Mouse (Mus musculus): Measurements from ENCODE around the gene Eps8. TPM values are rescaled to one million over a fixed set of nuclear protein-coding genes. Genes with fewer than 3 reads are reported as not detected.
A peak's percentile ranks its signal among the peaks of the same experiment; 100 is the strongest.

Gene Eps8
- polyA plus RNA-seq, 1 experiment from 2014 or later, result 18.7 TPM

DNA sequence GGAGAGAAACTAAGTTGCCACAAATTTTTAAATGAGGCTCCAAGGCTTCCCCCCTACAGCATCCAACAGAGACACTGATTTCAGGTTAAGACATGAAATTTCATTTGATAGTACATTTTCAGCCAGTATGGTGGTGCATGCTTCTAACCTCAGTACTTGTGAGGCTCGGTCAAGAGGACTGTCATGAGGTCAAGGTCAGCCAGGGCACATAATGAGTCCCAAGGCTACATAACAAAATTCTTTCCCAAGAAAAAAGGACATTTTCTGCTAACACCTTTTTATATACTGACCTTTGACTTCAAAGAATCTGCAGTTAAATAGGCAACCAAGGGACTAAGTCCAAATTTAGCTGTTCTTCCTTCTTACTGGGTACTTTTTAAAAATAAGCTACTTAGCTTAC, 181.2 kb downstream of the Eps8 start:
- Histone ChIP-seq H3K36me3 (ENCODE audit: control insufficient read depth, insufficient read depth, low read length) (0 out of 2 replicates have a peak, but pooled peaks cover 4% of the 10 kb centered on the region), H3K9me3 (replicated peaks; ENCODE audit: control insufficient read depth, low read length) (peaks cover 4% of the 10 kb centered on the region; the same call in 1 of the 2 replicates), H3K9ac (ENCODE audit: low read depth, low read length) (no peak overlapping the region), H3K4me3 (ENCODE audit: low read depth, low read length) (no peak overlapping the region), H3K27ac (ENCODE audit: low read depth, low read length) (no peak overlapping the region), H3K4me2 (no peak overlapping the region), H3K4me1 (ENCODE audit: control insufficient read depth, insufficient read depth, low read length) (peaks cover 6% of the 10 kb centered on the region), H3K27me3 (ENCODE audit: control insufficient read depth, insufficient read depth, low read length) (no peaks in the 10 kb centered on the region)
- WGBS (ENCODE audit: insufficient replicate concordance), result 82% methylated on average over 1 of the region's 1 CpGs
- no peak for ATAC-seq (replicated peaks; ENCODE audit: insufficient number of reproducible peaks, low FRiP score, low TSS enrichment)

- Histone ChIP-seq H3K9me3 (replicated peaks; ENCODE audit: control insufficient read depth, low read length) (peaks cover 4% of the 10 kb centered on the region; the same call in 1 of the 2 replicates), H3K4me2 (no peak overlapping the region), H3K27me3 (ENCODE audit: control insufficient read depth, insufficient read depth, low read length) (no peaks in the 10 kb centered on the region), H3K4me3 (ENCODE audit: low read depth, low read length) (no peak overlapping the region), H3K27ac (ENCODE audit: low read depth, low read length) (no peak overlapping the region), H3K9ac (ENCODE audit: low read depth, low read length) (no peak overlapping the region), H3K4me1 (ENCODE audit: control insufficient read depth, insufficient read depth, low read length) (peaks cover 6% of the 10 kb centered on the region), H3K36me3 (ENCODE audit: control insufficient read depth, insufficient read depth, low read length) (0 out of 2 replicates have a peak, but pooled peaks cover 4% of the 10 kb centered on the region)
- no peak for ATAC-seq (replicated peaks; ENCODE audit: insufficient number of reproducible peaks, low FRiP score, low TSS enrichment)
- 86% methylated on average over 9 of the region's 9 CpGs for WGBS (ENCODE audit: insufficient replicate concordance)
Measured at GRCm38 (mm10) chr6:137472129-137472528, 182.5 kb downstream of the Eps8 start.

DNA sequence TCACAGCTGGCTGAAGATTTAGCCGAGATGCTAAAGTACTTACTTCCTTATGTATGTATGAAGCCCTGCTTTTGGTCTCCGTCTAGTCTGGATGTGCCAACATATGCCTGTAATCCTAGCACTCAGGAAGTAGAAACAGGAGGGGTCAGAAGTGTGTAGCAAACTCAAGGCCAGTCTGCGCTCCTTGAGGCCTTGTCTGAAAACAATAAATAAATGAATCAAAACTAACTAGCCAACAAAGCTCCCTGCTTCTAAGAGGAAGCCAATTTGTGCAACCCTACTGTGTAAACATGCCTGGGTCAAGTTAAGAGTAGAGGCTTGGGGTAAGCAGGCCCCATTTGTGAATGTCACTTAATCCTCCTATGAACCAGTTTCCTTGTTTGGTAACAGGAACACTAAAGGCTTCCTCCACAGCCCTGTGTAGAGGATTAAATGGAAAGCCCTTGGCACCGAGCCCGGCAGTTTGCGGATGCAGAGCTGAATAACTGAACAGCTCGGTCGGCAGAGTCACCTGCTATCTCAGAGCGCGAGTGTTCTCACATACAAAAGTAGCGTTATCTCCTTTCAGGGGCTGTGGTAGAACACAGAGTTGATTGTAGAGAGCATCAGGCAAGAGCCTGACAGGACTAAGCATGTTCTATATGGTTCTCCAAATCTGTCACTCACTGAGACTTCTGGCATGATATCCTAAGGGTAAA, 183.6 kb downstream of the Eps8 start:
- Histone ChIP-seq H3K9ac (ENCODE audit: low read depth, low read length) (0 out of 2 replicates have a peak overlapping the region, but pooled peaks have one; percentile 16), H3K27ac (ENCODE audit: low read depth, low read length) (peak overlapping the region; percentile 82), H3K36me3 (ENCODE audit: control insufficient read depth, insufficient read depth, low read length) (no peaks in the 10 kb centered on the region), H3K27me3 (ENCODE audit: control insufficient read depth, insufficient read depth, low read length) (no peaks in the 10 kb centered on the region), H3K4me2 (no peak overlapping the region), H3K9me3 (replicated peaks; ENCODE audit: control insufficient read depth, low read length) (no peaks in the 10 kb centered on the region; the same call in 1 of the 2 replicates), H3K4me3 (ENCODE audit: low read depth, low read length) (no peak overlapping the region), H3K4me1 (ENCODE audit: control insufficient read depth, insufficient read depth, low read length) (peaks cover 6% of the 10 kb centered on the region)
- peak; percentile 74; the same call in 1 of the 2 replicates for ATAC-seq (replicated peaks; ENCODE audit: insufficient number of reproducible peaks, low FRiP score, low TSS enrichment)
- WGBS (ENCODE audit: insufficient replicate concordance), result 28% methylated on average over 11 of the region's 11 CpGs

- no peaks in the 10 kb centered on the region for H3K36me3 ChIP-seq (ENCODE audit: control insufficient read depth, insufficient read depth, low read length)
- no peak overlapping the region for H3K4me2 ChIP-seq
- H3K4me3 ChIP-seq (ENCODE audit: low read depth, low read length), result no peak overlapping the region
- H3K27ac ChIP-seq (ENCODE audit: low read depth, low read length), result no peak overlapping the region
- no peak overlapping the region for H3K9ac ChIP-seq (ENCODE audit: low read depth, low read length)
- H3K4me1 ChIP-seq (ENCODE audit: control insufficient read depth, insufficient read depth, low read length), result peaks cover 9% of the 10 kb centered on the region
- H3K27me3 ChIP-seq (ENCODE audit: control insufficient read depth, insufficient read depth, low read length), result no peaks in the 10 kb centered on the region
- H3K9me3 ChIP-seq (replicated peaks; ENCODE audit: control insufficient read depth, low read length), result no peaks in the 10 kb centered on the region
- ATAC-seq (replicated peaks; ENCODE audit: insufficient number of reproducible peaks, low FRiP score, low TSS enrichment), result no peak
- WGBS (ENCODE audit: insufficient replicate concordance), result 94% methylated on average over 4 of the region's 4 CpGs
Measured at GRCm38 (mm10) chr6:137469541-137469940, 185.1 kb downstream of the Eps8 start.

DNA sequence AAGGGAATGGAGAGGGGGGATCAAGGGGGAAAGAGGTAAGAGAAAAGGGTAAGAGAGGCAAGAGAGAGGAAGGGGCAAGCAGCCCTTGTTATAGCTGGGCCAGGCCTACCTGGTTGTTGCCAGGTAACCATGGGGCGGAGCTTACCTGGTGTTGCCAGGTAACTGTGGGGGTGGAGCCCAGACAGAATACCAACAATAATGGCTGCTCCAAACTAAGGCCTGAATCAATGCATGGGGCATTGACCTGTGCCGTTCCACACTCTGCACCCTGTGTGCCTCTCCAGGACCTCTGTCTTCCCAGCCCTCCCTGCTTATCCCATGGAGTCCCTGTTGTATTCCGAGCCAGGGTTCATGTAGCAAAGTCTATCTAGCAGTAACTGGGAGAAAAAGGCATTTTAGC, 187.0 kb downstream of the Eps8 start:
- peaks cover 13% of the 10 kb centered on the region for H3K4me1 ChIP-seq (ENCODE audit: control insufficient read depth, insufficient read depth, low read length)
- WGBS (ENCODE audit: insufficient replicate concordance), result 85% methylated on average over 3 of the region's 3 CpGs
- H3K27me3 ChIP-seq (ENCODE audit: control insufficient read depth, insufficient read depth, low read length), result no peaks in the 10 kb centered on the region
- H3K4me3 ChIP-seq (ENCODE audit: low read depth, low read length), result no peak overlapping the region
- no peak overlapping the region for H3K9ac ChIP-seq (ENCODE audit: low read depth, low read length)
- no peaks in the 10 kb centered on the region for H3K36me3 ChIP-seq (ENCODE audit: control insufficient read depth, insufficient read depth, low read length)
- no peak overlapping the region for H3K27ac ChIP-seq (ENCODE audit: low read depth, low read length)
- ATAC-seq (replicated peaks; ENCODE audit: insufficient number of reproducible peaks, low FRiP score, low TSS enrichment), result no peak
- no peaks in the 10 kb centered on the region for H3K9me3 ChIP-seq (replicated peaks; ENCODE audit: control insufficient read depth, low read length)
- no peak overlapping the region for H3K4me2 ChIP-seq

DNA sequence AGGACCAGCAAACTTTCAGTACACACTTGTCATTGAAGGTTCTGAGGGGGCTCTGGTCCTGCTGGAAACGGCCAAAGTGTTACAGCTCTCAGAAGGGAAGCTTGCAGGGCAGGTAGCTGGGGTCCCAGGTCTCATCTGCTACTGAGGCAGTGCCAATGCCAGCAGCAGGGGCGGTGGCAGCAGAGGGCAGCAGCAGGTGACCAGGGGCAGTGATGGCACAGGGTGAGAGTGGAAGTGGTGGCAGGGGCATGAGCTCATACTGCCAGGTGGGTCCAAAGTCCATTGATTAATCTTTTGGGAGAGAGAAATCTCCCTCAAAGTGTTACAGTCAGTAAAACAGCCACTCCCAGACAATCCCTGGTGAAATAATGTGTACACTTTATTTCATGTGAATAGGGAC, 188.4 kb downstream of the Eps8 start:
- no peak overlapping the region for H3K27ac ChIP-seq (ENCODE audit: low read depth, low read length)
- no peaks in the 10 kb centered on the region for H3K27me3 ChIP-seq (ENCODE audit: control insufficient read depth, insufficient read depth, low read length)
- WGBS (ENCODE audit: insufficient replicate concordance), result 63% methylated on average over 2 of the region's 2 CpGs
- no peak overlapping the region for H3K4me2 ChIP-seq
- no peak for ATAC-seq (replicated peaks; ENCODE audit: insufficient number of reproducible peaks, low FRiP score, low TSS enrichment)
- no peaks in the 10 kb centered on the region for H3K9me3 ChIP-seq (replicated peaks; ENCODE audit: control insufficient read depth, low read length)
- H3K4me1 ChIP-seq (ENCODE audit: control insufficient read depth, insufficient read depth, low read length), result peaks cover 13% of the 10 kb centered on the region
- H3K4me3 ChIP-seq (ENCODE audit: low read depth, low read length), result no peak overlapping the region
- H3K9ac ChIP-seq (ENCODE audit: low read depth, low read length), result no peak overlapping the region
- no peaks in the 10 kb centered on the region for H3K36me3 ChIP-seq (ENCODE audit: control insufficient read depth, insufficient read depth, low read length)

- H3K27me3 ChIP-seq (ENCODE audit: control insufficient read depth, insufficient read depth, low read length), result no peaks in the 10 kb centered on the region
- no peaks in the 10 kb centered on the region for H3K9me3 ChIP-seq (replicated peaks; ENCODE audit: control insufficient read depth, low read length)
- no peak overlapping the region for H3K4me3 ChIP-seq (ENCODE audit: low read depth, low read length)
- H3K9ac ChIP-seq (ENCODE audit: low read depth, low read length), result no peak overlapping the region
- WGBS (ENCODE audit: insufficient replicate concordance), result 6% methylated on average over 2 of the region's 2 CpGs
- H3K27ac ChIP-seq (ENCODE audit: low read depth, low read length), result peak overlapping the region; percentile 79
- H3K4me2 ChIP-seq, result no peak overlapping the region
- ATAC-seq (replicated peaks; ENCODE audit: insufficient number of reproducible peaks, low FRiP score, low TSS enrichment), result peak; percentile 57; the same call in 1 of the 2 replicates
- H3K36me3 ChIP-seq (ENCODE audit: control insufficient read depth, insufficient read depth, low read length), result no peaks in the 10 kb centered on the region
- H3K4me1 ChIP-seq (ENCODE audit: control insufficient read depth, insufficient read depth, low read length), result peaks cover 7% of the 10 kb centered on the region; the same call in 1 of the 2 replicates
Measured at GRCm38 (mm10) chr6:137465253-137465652, 189.4 kb downstream of the Eps8 start.

DNA sequence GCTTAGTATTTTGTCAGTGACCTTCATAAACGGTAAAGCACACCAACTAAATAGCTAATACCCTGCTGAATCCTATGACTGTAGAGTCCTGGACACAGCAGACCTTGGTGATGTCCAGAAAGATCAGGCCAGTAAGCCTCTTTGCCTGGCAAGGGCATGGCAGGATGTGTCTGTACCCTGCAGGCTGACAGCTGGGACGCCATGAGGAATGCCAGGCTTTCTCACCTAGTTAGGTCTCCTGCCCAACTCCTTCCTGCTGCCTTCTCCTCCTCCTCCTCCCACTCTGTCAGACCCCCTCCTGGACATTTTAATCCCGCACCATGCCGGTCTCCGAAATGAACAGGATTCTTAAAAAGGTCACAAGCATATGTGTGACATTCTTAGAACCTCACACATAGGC, 190.9 kb downstream of the Eps8 start:
- 82% methylated on average over 5 of the region's 5 CpGs for WGBS (ENCODE audit: insufficient replicate concordance)
- no peak for ATAC-seq (replicated peaks; ENCODE audit: insufficient number of reproducible peaks, low FRiP score, low TSS enrichment)
- no peak overlapping the region for H3K27ac ChIP-seq (ENCODE audit: low read depth, low read length)

DNA sequence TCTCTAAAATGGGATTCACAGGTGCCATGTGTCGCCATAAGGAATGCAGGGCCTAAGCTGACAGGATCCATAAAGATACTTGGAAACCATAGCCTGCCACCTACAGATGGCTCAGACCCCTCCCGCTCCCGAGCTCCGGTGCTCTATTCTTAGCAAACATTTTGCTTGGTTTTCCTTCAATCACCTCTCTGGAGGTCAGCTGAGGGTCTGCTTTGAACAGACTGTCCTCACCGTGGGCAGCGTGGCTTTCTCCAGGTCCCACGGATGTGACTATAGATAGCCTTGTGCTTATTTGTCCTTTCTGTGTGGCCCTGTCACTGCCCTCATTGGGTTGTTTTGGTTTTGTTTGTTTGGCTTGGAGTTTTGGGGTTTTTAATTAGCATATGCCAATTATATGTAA, 196.5 kb downstream of the Eps8 start:
- 43% methylated on average over 7 of the region's 7 CpGs for WGBS (ENCODE audit: insufficient replicate concordance)
- Histone ChIP-seq H3K27me3 (ENCODE audit: control insufficient read depth, insufficient read depth, low read length) (no peaks in the 10 kb centered on the region), H3K4me2 (no peak overlapping the region), H3K27ac (ENCODE audit: low read depth, low read length) (no peak overlapping the region), H3K4me3 (ENCODE audit: low read depth, low read length) (no peak overlapping the region), H3K36me3 (ENCODE audit: control insufficient read depth, insufficient read depth, low read length) (no peaks in the 10 kb centered on the region), H3K9ac (ENCODE audit: low read depth, low read length) (no peak overlapping the region), H3K4me1 (ENCODE audit: control insufficient read depth, insufficient read depth, low read length) (peaks cover 17% of the 10 kb centered on the region), H3K9me3 (replicated peaks; ENCODE audit: control insufficient read depth, low read length) (no peaks in the 10 kb centered on the region)
- no peak for ATAC-seq (replicated peaks; ENCODE audit: insufficient number of reproducible peaks, low FRiP score, low TSS enrichment)

More for the DNA sequence above, 190.9 kb downstream of the Eps8 start:
- Histone ChIP-seq H3K9me3 (replicated peaks; ENCODE audit: control insufficient read depth, low read length) (no peaks in the 10 kb centered on the region), H3K4me1 (ENCODE audit: control insufficient read depth, insufficient read depth, low read length) (peaks cover 7% of the 10 kb centered on the region; the same call in 1 of the 2 replicates), H3K4me3 (ENCODE audit: low read depth, low read length) (no peak overlapping the region), H3K27me3 (ENCODE audit: control insufficient read depth, insufficient read depth, low read length) (no peaks in the 10 kb centered on the region), H3K4me2 (no peak overlapping the region), H3K9ac (ENCODE audit: low read depth, low read length) (no peak overlapping the region), H3K36me3 (ENCODE audit: control insufficient read depth, insufficient read depth, low read length) (no peaks in the 10 kb centered on the region)
